Mouse (Mus musculus): Measurements from ENCODE around the gene Hoxa3.
A peak's percentile ranks its signal among the peaks of the same experiment; 100 is the strongest.

Hoxa3 gene

GRCm38 (mm10) chr6:52231885-52232567 lies 18.9 kb upstream of the Hoxa3 start:
- DNase-seq, result no peak

GRCm38 (mm10) chr6:52230516-52231165 lies 17.5 kb upstream of the Hoxa3 start, which contains the start of gene Hoxa9:
TSS of gene Hoxa9 (minus strand) at chr6:52231089.
- no peak for DNase-seq

GRCm38 (mm10) chr6:52229558-52230416 lies 16.7 kb upstream of the Hoxa3 start:
- no peak for DNase-seq

- peak in 1 of 2 experiments; percentile 37 for DNase-seq
Measured at GRCm38 (mm10) chr6:52228475-52229465, 15.6 kb upstream of the Hoxa3 start.

- peak in 1 of 2 experiments; percentile 3 for DNase-seq
Measured at GRCm38 (mm10) chr6:52227470-52228222, 14.5 kb upstream of the Hoxa3 start.

- DNase-seq, result peak; percentile 6 to 25
Measured at GRCm38 (mm10) chr6:52226569-52227257, 13.6 kb upstream of the Hoxa3 start.

- DNase-seq, result peak; percentile 49 to 59
Measured at GRCm38 (mm10) chr6:52225612-52226568, 12.8 kb upstream of the Hoxa3 start.

- no peak for DNase-seq
Measured at GRCm38 (mm10) chr6:52224895-52225611, 11.9 kb upstream of the Hoxa3 start.

- DNase-seq, result peak; percentile 18 to 31
Measured at GRCm38 (mm10) chr6:52223939-52224760, 11.0 kb upstream of the Hoxa3 start.

- DNase-seq, result no peak
Measured at GRCm38 (mm10) chr6:52222729-52223128, 9.6 kb upstream of the Hoxa3 start.

GRCm38 (mm10) chr6:52221993-52222685 lies 9.0 kb upstream of the Hoxa3 start:
- DNase-seq, result peak; percentile 19 to 29

- DNase-seq, result peak; percentile 86 to 88
Measured at GRCm38 (mm10) chr6:52221337-52221992, 8.3 kb upstream of the Hoxa3 start, which contains the start of gene Hoxa7. TSS of gene Hoxa7 (minus strand) at chr6:52221854.

GRCm38 (mm10) chr6:52220865-52221310 lies 7.8 kb upstream of the Hoxa3 start:
- peak; percentile 28 to 36 for DNase-seq

GRCm38 (mm10) chr6:52220003-52220864 lies 7.1 kb upstream of the Hoxa3 start:
- peak; percentile 26 to 48 for DNase-seq

- peak; percentile 5 to 12 for DNase-seq
Measured at GRCm38 (mm10) chr6:52219234-52219942, 6.3 kb upstream of the Hoxa3 start.

Measured in B cell, adult 2 months (primary cell).